Mouse (Mus musculus) lung, embryonic 14.5 days (tissue): Measurements from ENCODE around the gene Hist1h3f. TPM values are rescaled to one million over a fixed set of nuclear protein-coding genes. Genes with fewer than 3 reads are reported as not detected.

Source experiments
- ATAC-seq: fragments of 200-750 bp; cut with Nextera tagmentation; 2 replicates; pipeline ENCODE4 v1.8.0; 2017; ENCODE audit warnings: mild to moderate bottlenecking, moderate TSS enrichment, moderate library complexity; ENCODE audit not compliant: insufficient read depth
- DNase-seq: peaks from one replicate; pipeline ENCODE4 v3.0.0-alpha.2; 2015
- H3K27ac ChIP-seq: fragments of 300-500 bp; sonication (generic); 2 replicates; pipeline ENCODE4 v1.5.1; 2014; ENCODE audit warnings: low read depth, mild to moderate bottlenecking, moderate library complexity
- H3K27me3 ChIP-seq: fragments of 300-500 bp; sonication (generic); 2 replicates; pipeline ENCODE4 v1.6.1; 2014; ENCODE audit warnings: low read length, control low read depth; ENCODE audit not compliant: insufficient read depth
- H3K36me3 ChIP-seq: fragments of 300-500 bp; sonication (generic); 2 replicates; pipeline ENCODE4 v1.6.1; 2014; ENCODE audit warnings: control low read depth; ENCODE audit not compliant: insufficient read depth
- H3K4me1 ChIP-seq: fragments of 300-500 bp; sonication (generic); 2 replicates; pipeline ENCODE4 v1.6.1; 2014; ENCODE audit warnings: antibody characterized with exemption, control low read depth; ENCODE audit not compliant: insufficient read depth
- H3K4me2 ChIP-seq: fragments of 300-500 bp; sonication (generic); 2 replicates; pipeline ENCODE4 v1.6.1; 2014; ENCODE audit warnings: mild to moderate bottlenecking
- H3K4me3 ChIP-seq: fragments of 300-500 bp; sonication (generic); 2 replicates; pipeline ENCODE4 v1.5.1; 2014; ENCODE audit warnings: low read depth, low read length
- H3K9ac ChIP-seq: fragments of 300-500 bp; sonication (generic); 2 replicates; pipeline ENCODE4 v1.6.1; 2014
- H3K9me3 ChIP-seq: fragments of 300-500 bp; sonication (generic); 2 replicates; pipeline ENCODE4 v1.6.1; 2016; ENCODE audit warnings: low read depth, low read length, control low read depth
- CTCF ChIP-seq: IDR thresholded peaks from 2 replicates; pipeline ENCODE4 v1.5.1; 2016; ENCODE audit warnings: antibody characterized with exemption, low read depth
- WGBS: fragments of 180-500 bp; shearing (Covaris S2); extraction: QIAGEN DNeasy Blood & Tissue Kit; methylation state at CpG from one replicate; pipeline ENCODE4 v1.1.7; 2014; 5-methylcytosine and 5-hydroxymethylcytosine counted together
- polyA plus RNA-seq: library from polyadenylated mRNA; unstranded; fragments of >200 nt; fragmentation: Nextera tagmentation; extraction: Ambion mirVana; gene quantifications from 2 replicates; pipeline ENCODE4 v1.2.1, GENCODE M21; 2014

The Hist1h3f gene
- polyA plus RNA-seq, 1 experiment from 2014 or later, result 2.6 TPM

DNA sequence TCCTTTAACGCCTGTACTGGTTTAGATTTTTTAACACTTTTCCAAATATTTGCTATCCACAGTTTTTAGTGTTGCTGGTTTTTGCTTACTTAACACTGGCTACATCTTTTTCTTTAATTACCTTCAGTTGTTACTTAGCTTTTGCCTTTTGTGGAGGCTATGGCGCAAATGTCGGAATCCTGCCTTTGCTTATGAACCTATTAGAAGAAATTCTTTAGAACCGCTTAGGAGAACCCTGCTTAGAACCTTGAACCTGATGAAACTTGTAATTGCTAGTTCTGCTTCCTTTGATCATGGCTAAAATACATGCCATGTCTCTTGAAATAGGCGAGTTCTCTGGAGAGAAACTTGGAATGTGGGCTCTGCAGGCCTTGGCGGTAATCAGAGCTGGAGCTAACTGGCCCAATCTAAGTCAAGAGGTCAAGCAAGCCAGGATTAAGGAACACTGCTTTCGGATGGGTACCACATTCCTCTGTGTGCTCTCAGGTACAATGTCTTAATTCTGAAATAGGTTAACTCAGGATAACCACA is 32.6 kb downstream of the Hist1h3f start:
- 3% methylated on average over 7 of the region's 7 CpGs for WGBS
- Histone ChIP-seq H3K9ac (peak overlapping the region; percentile 82), H3K27me3 (no peaks in the 10 kb centered on the region), H3K4me3 (peak overlapping the region; percentile 45), H3K36me3 (no peaks in the 10 kb centered on the region), H3K9me3 (no peaks in the 10 kb centered on the region), H3K4me1 (0 out of 2 replicates have a peak, but pooled peaks cover 4% of the 10 kb centered on the region), H3K27ac (peak overlapping the region; percentile 97), H3K4me2 (peak overlapping the region; percentile 79)
- DNase-seq, result peak; percentile 63
- TF ChIP-seq CTCF, result no peak
- no peak for ATAC-seq

DNA sequence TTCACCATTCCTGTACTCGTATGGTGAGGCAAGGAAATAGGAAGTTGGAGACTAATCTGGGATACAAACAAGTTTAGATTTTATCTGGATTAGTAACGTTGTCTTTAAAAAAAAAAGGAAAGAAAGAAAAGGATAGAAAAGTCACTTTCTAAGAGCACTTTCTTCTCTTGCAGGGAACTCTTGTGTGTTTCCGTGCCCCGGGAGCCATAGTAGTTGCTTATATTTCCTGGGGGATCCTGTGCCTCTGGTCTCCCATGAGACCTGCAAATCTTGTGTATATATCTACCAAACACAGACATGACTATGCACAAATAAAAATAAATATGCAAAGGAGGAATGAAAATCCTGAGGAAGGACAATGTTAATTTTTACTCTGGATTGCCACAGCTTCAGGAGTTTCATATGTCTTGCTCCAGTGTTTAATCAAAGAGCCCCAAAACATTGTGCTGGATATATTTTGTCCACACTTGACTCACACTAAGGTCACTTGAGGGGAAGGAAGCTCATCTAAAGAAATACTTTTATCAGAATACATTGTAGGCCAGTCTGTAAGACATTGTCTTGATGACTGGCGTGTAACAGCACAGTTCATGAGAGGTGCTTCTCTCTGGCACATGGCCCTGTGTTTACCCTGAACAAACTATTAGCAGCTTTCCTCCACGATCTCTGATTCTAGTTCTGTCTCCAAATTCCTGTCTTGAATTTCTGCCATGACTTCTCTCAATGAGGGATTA is 33.2 kb downstream of the Hist1h3f start:
- 24% methylated on average over 6 of the region's 6 CpGs for WGBS
- H3K4me1 ChIP-seq, result 0 out of 2 replicates have a peak, but pooled peaks cover 4% of the 10 kb centered on the region
- H3K4me2 ChIP-seq, result peak overlapping the region; percentile 79
- ATAC-seq (no peak), DNase-seq (peak; percentile 60)
- TF ChIP-seq CTCF, result no peak
- H3K4me3 ChIP-seq, result peak overlapping the region; percentile 45
- no peaks in the 10 kb centered on the region for H3K36me3 ChIP-seq
- peak overlapping the region; percentile 82 for H3K9ac ChIP-seq
- no peaks in the 10 kb centered on the region for H3K9me3 ChIP-seq
- no peaks in the 10 kb centered on the region for H3K27me3 ChIP-seq
- H3K27ac ChIP-seq, result peak overlapping the region; percentile 97

DNA sequence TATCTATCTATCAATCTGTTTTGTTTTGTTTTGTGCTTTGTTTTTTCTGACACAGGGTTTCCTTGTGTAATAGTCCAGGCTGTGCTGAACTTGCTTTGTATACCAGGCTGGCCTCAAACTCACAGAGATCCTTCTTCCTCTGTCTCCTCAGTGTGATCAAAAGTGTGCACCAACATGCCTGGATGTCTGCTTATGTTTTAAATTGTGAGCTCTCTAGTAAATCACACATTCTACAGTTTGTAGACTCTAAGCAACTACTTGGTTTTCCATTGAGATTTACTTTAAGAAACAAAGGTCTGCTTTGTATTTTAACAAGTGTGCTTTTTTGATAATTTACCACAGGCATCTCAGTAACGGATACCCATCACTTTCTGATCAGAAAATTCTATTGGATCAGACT is 34.0 kb downstream of the Hist1h3f start:
- no peaks in the 10 kb centered on the region for H3K9me3 ChIP-seq
- WGBS, result 81% methylated on average over 1 of the region's 1 CpGs
- H3K4me1 ChIP-seq, result 0 out of 2 replicates have a peak, but pooled peaks cover 4% of the 10 kb centered on the region
- H3K27ac ChIP-seq, result peak overlapping the region; percentile 76; the same call in 1 of the 2 replicates
- H3K4me2 ChIP-seq, result 0 out of 2 replicates have a peak overlapping the region, but pooled peaks have one; percentile 27
- H3K27me3 ChIP-seq, result no peaks in the 10 kb centered on the region
- no peaks in the 10 kb centered on the region for H3K36me3 ChIP-seq
- no peak for TF ChIP-seq CTCF
- H3K4me3 ChIP-seq, result no peak overlapping the region
- ATAC-seq (no peak), DNase-seq (peak; percentile 19)
- no peak overlapping the region for H3K9ac ChIP-seq

DNA sequence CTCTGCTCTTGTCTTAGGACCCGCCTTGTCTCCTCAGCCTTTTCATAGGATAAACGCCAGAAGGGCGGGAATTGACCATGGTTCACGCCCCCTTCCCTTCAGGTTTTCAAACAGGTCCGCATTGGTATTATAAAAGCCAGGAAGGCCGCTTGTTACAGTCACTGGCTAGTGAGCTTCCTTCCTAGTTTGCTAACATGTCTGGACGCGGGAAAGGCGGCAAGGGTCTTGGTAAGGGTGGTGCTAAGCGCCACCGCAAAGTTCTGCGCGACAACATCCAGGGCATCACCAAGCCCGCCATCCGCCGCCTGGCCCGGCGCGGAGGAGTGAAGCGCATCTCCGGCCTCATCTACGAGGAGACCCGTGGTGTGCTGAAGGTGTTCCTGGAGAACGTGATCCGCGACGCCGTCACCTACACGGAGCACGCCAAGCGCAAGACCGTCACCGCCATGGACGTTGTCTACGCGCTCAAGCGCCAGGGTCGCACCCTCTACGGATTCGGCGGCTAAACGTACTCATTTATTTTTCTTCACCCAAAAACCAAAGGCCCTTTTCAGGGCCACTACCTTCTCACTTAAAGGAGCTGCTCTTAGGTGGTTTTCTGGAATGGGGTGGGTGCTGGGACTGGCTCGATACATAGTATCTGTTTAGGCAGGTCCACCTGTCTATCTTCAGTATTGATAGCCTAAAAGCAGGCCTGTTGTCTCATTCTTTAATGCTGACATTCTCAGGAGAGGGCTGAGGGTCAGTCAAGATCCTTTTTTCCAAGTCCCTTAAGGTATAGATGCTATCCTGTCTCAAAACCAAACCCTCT is 37.8 kb downstream of the Hist1h3f start, which contains the start of gene Hist1h4d:
Gene Hist1h4d (plus strand): TSS at position 191 of the 811 bp plus-strand sequence.
- no peaks in the 10 kb centered on the region for H3K27me3 ChIP-seq
- no peaks in the 10 kb centered on the region for H3K36me3 ChIP-seq
- TF ChIP-seq CTCF, result no peak
- under 1% methylated on average over 43 of the region's 43 CpGs for WGBS
- ATAC-seq, result peak; percentile 90
- H3K4me2 ChIP-seq, result peak within 1 kb of the TSS; percentile 86
- H3K27ac ChIP-seq, result peak within 1 kb of the TSS; percentile 99
- peak within 1 kb of the TSS; percentile 58 for H3K4me3 ChIP-seq
- DNase-seq, result peak; percentile 99
- peaks cover 16% of the 10 kb centered on the region for H3K4me1 ChIP-seq
- H3K9ac ChIP-seq, result peak within 1 kb of the TSS; percentile 84
- no peaks in the 10 kb centered on the region for H3K9me3 ChIP-seq

DNA sequence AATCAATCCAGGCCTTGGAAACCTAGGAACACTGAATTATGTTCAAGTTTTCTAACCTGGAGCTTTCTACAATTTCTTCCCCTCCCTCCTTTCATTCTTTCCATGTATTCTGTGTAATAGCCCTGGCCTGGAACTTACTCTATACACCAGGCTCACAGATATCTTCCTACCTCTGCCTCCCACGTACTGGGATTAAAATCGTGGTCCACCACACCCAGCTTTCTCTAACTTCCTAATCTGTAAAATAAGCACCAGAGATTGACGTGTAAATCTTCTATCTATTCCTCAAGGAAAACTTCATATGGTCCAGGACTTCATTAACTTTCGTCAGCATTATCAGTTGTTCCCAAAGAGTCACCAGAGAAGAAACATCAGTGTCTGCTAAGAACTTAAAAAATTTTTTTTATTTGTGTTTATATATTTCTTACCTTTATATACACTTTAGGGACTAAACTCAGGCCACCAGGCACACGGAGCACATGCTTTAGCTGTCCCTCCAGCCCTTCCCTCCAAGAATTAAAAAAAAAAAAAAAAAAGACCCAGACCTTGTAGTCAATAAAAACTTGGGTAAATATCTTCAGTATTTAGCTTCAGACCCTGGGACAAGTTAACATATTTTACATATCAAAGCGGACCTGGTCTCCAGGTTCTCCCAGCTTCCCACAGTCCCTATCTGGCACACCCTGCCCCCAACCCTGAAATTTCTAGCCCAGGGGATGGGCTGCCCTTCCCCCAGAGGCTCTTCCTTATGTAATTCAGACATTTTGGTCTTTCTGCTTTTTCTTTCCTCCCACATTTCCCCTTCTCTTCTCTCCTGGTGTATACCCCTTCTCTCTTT is 38.6 kb downstream of the Hist1h3f start:
- Histone ChIP-seq H3K27me3 (no peaks in the 10 kb centered on the region), H3K36me3 (no peaks in the 10 kb centered on the region), H3K4me1 (peaks cover 12% of the 10 kb centered on the region), H3K4me3 (peak overlapping the region; percentile 58), H3K4me2 (peak overlapping the region; percentile 86), H3K9me3 (no peaks in the 10 kb centered on the region), H3K9ac (peak overlapping the region; percentile 84), H3K27ac (peak overlapping the region; percentile 99)
- 7% methylated on average over 6 of the region's 6 CpGs for WGBS
- DNase-seq, result peak; percentile 64
- TF ChIP-seq CTCF, result no peak
- ATAC-seq, result no peak

DNA sequence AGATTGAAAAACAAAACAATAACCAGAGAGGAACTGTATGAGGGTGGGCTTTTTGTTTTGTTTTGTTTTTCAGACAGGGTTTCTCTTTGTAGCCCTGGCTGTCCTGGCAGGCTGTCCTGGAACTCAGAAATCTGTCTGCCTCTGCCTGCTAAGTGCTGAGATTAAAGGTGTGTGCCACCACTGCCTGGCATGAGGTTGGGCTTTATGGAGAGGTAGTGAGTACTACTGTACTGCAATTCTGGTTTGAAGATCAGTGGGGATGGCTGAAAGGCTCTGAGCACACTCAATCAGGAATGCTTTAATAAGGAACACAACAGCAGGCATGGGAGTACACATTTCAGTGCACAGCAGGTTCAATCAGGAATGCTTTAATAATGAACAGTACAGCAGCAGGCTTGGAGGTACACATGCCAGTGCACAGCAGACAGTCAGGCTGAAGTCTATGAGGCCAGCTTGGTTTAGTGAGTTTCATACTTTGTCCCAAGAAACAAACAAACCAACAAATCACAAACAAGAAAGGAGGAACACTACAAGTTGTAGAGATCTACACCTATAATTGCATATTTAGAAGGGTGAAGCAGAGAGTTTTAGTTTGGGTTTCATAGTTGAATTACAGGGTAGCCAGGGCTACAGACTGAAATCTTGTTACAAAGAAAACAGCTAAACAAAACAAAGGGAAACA is 39.7 kb downstream of the Hist1h3f start:
- H3K4me2 ChIP-seq, result peak overlapping the region; percentile 86
- DNase-seq, result peak; percentile 9

More for the DNA sequence above, 39.7 kb downstream of the Hist1h3f start:
- ATAC-seq, result no peak
- H3K9me3 ChIP-seq, result no peaks in the 10 kb centered on the region
- peak overlapping the region; percentile 99 for H3K27ac ChIP-seq
- H3K9ac ChIP-seq, result peak overlapping the region; percentile 84; the same call in 1 of the 2 replicates
- peaks cover 12% of the 10 kb centered on the region for H3K4me1 ChIP-seq
- peak overlapping the region; percentile 58; the same call in 1 of the 2 replicates for H3K4me3 ChIP-seq
- H3K36me3 ChIP-seq, result no peaks in the 10 kb centered on the region
- no peaks in the 10 kb centered on the region for H3K27me3 ChIP-seq
- TF ChIP-seq CTCF, result no peak
